Mouse (Mus musculus) lung, postnatal 0 days (tissue): ENCODE results near the gene Ak5. TPM values are rescaled to one million over a fixed set of nuclear protein-coding genes. Genes with fewer than 3 reads are reported as not detected.

ENCODE experiments used
- ATAC-seq: fragments of 200-750 bp; cut with Nextera tagmentation; 2 replicates; pipeline ENCODE4 v1.8.0; 2017; ENCODE audit warnings: moderate library complexity
- DNase-seq: peaks from one replicate; pipeline ENCODE4 v3.0.0-alpha.2; 2016; ENCODE audit warnings: low spot score
- H3K27ac ChIP-seq: fragments of 300-500 bp; sonication (generic); 2 replicates; pipeline ENCODE4 v1.5.1; 2014; ENCODE audit warnings: antibody characterized with exemption, mild to moderate bottlenecking, low read length, mixed read lengths
- H3K27me3 ChIP-seq: fragments of 300-500 bp; sonication (generic); replicated peaks from 2 replicates; pipeline ENCODE4 v1.6.1; 2014; ENCODE audit warnings: low read length, mixed read lengths; ENCODE audit not compliant: insufficient read depth
- H3K36me3 ChIP-seq: fragments of 300-500 bp; sonication (generic); 2 replicates; pipeline ENCODE4 v1.6.1; 2014; ENCODE audit warnings: low read length, mixed read lengths; ENCODE audit not compliant: insufficient read depth
- H3K4me1 ChIP-seq: fragments of 300-500 bp; sonication (generic); 2 replicates; pipeline ENCODE4 v1.6.1; 2014; ENCODE audit warnings: antibody characterized with exemption, low read depth, low read length, mixed read lengths; ENCODE audit not compliant: insufficient read depth
- H3K4me2 ChIP-seq: fragments of 300-500 bp; sonication (generic); replicated peaks from 2 replicates; pipeline ENCODE4 v1.6.1; 2014; ENCODE audit warnings: low read depth, mild to moderate bottlenecking, low read length, moderate library complexity, mixed read lengths
- H3K4me3 ChIP-seq: fragments of 300-500 bp; sonication (generic); 2 replicates; pipeline ENCODE4 v1.5.1; 2014; ENCODE audit warnings: low read depth, low read length
- H3K9ac ChIP-seq: fragments of 300-500 bp; sonication (generic); replicated peaks from 2 replicates; pipeline ENCODE4 v1.6.1; 2014; ENCODE audit warnings: low read depth, mild to moderate bottlenecking
- H3K9me3 ChIP-seq: fragments of 300-500 bp; sonication (generic); 2 replicates; pipeline ENCODE4 v1.6.1; 2016; ENCODE audit warnings: low read length, mixed read lengths
- CTCF ChIP-seq: IDR thresholded peaks from 2 replicates; pipeline ENCODE4 v1.5.1; 2016; ENCODE audit warnings: antibody characterized with exemption, mild to moderate bottlenecking
- EP300 ChIP-seq: IDR thresholded peaks from 2 replicates; pipeline ENCODE4 v1.6.1; 2016; ENCODE audit warnings: antibody characterized with exemption, mild to moderate bottlenecking, control low read depth
- WGBS: fragments of 180-500 bp; shearing (Covaris S2); extraction: QIAGEN DNeasy Blood & Tissue Kit; methylation state at CpG from one replicate; pipeline ENCODE4 v1.1.7; 2014; 5-methylcytosine and 5-hydroxymethylcytosine counted together
- polyA plus RNA-seq: library from polyadenylated mRNA; unstranded; fragments of >200 nt; fragmentation: Nextera tagmentation; extraction: Ambion mirVana; gene quantifications from 2 replicates; pipeline ENCODE4 v1.2.1, GENCODE M21; 2015

Ak5 gene
- polyA plus RNA-seq, 1 experiment from 2014 or later = 0.47 TPM

DNA sequence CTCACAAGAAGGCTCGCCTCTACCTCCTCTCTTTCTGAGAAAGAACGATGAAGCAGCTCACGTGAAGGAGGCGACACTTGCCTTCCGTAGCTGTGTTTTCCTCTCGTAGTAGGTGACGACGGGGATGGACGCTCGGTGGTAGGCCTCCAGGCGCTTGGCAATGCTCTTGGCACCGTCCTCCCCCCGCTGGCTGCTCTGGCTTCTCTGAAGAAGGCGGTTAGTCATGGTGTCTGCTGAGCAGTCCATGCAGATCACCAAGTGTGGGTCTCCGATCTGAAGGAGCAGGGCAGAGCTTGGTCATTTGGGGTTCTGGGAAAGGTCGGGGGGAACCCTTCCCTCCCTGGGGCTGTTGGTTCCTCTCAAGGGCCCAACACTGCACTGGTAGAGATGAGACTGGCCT is 195.5 kb downstream of the Ak5 start:
- no peak for DNase-seq
- Histone ChIP-seq H3K4me2 (no peak overlapping the region), H3K36me3 (no peaks in the 10 kb centered on the region), H3K9me3 (no peaks in the 10 kb centered on the region), H3K4me3 (no peak overlapping the region), H3K9ac (no peak overlapping the region), H3K4me1 (no peaks in the 10 kb centered on the region; the same call in 1 of the 2 replicates), H3K27ac (no peak overlapping the region), H3K27me3 (no peaks in the 10 kb centered on the region)
- ATAC-seq = no peak
- no peak for TF ChIP-seq EP300
- no peak for TF ChIP-seq CTCF
- WGBS = 83% methylated on average over 16 of the region's 16 CpGs

DNA sequence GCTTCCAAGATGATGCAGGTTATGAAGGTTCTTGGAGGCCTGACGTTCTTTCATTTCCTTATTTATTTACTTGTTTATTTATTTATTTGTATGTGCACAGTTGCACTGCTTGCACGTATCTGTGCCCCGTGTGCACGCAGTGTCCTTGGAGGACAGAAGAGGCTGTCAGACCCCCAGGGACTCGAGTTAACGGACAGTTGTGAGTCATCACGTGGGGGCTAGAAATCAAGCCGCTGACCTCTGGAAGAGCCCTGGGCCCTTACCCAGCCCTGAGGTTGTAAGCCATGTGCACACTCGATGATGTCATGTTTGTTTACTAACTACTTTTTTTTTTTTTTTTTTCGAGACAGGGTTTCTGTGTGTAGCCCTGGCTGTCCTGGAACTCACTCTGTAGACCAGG is 197.8 kb downstream of the Ak5 start:
- no peak overlapping the region for H3K4me3 ChIP-seq
- ATAC-seq = no peak
- no peaks in the 10 kb centered on the region for H3K4me1 ChIP-seq
- H3K9me3 ChIP-seq = no peaks in the 10 kb centered on the region
- no peaks in the 10 kb centered on the region for H3K36me3 ChIP-seq
- 82% methylated on average over 10 of the region's 10 CpGs for WGBS
- no peak overlapping the region for H3K9ac ChIP-seq
- no peak overlapping the region for H3K4me2 ChIP-seq
- H3K27ac ChIP-seq = no peak overlapping the region
- no peaks in the 10 kb centered on the region for H3K27me3 ChIP-seq
- DNase-seq = no peak
- TF ChIP-seq EP300 = no peak
- no peak for TF ChIP-seq CTCF

DNA sequence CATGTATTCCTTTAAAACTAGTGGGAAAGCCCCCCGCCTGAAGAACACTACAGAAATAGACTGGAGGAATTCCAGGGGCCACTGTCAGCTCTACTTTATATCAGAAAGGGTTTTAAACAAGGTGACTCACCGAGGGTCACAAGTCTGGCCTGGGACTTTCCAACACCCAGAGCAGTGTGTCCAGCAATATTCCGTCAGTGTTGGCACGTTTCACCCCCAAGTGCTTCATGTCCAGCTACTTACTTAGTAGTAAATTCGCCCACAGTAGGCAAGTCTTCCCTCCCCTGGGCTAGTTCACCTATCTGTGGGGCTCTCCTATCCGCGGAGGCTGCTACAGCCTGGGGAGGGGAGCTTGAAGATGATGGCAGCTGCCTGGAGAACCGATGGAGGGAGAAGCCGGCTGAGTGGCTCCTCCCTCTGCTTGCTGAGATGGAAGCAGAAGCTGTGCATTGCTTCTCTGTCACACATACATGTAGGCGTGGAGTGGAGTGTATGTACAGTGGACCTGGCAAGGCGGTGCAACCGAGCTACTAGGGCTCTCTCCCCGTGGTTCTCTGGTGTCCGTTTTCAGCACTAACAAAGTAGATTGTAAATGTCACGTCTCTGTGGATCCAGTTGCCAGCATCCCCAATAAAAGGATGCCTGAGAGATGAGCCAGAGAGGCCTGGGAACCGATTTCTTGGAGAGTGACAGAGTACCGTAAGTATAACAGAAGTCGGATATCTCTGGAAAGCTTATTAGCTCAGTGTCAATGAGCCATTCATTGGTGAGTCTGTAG is 198.5 kb downstream of the Ak5 start:
- Histone ChIP-seq H3K27ac (no peak overlapping the region), H3K4me2 (no peak overlapping the region), H3K9me3 (no peaks in the 10 kb centered on the region), H3K9ac (no peak overlapping the region), H3K36me3 (no peaks in the 10 kb centered on the region), H3K4me3 (no peak overlapping the region), H3K27me3 (no peaks in the 10 kb centered on the region), H3K4me1 (no peaks in the 10 kb centered on the region)
- no peak for DNase-seq
- TF ChIP-seq CTCF = no peak
- no peak for TF ChIP-seq EP300
- ATAC-seq = no peak
- WGBS = 63% methylated on average over 18 of the region's 18 CpGs

DNA sequence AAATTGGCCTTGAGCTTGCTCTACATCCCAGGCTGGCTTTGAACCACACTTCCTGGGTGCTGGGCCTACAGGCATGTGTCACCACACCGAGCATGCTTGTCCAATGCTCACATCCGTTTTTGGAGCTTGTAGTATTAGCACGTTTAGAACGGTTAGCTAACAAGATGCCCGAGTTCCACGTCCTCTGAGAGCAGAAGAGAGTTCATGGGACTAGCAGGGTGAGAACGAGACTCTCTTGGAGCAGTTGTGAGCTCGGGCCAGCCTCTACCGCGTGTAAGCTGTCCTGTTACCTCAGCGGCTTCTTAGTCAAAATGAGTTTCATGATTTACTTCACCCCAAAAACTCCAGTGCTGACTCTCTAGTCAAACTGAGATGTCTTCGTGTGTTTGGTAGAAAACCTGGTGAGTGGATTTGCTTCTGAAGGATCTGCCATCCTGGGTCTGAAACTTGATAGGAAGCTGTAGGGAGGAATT is 199.6 kb downstream of the Ak5 start:
- 73% methylated on average over 12 of the region's 12 CpGs for WGBS
- Histone ChIP-seq H3K9ac (no peak overlapping the region), H3K4me3 (no peak overlapping the region), H3K27me3 (no peaks in the 10 kb centered on the region), H3K9me3 (no peaks in the 10 kb centered on the region), H3K27ac (no peak overlapping the region), H3K4me1 (no peaks in the 10 kb centered on the region), H3K36me3 (no peaks in the 10 kb centered on the region), H3K4me2 (no peak overlapping the region)
- no peak for DNase-seq
- ATAC-seq = no peak
- no peak for TF ChIP-seq CTCF
- TF ChIP-seq EP300 = no peak

DNA sequence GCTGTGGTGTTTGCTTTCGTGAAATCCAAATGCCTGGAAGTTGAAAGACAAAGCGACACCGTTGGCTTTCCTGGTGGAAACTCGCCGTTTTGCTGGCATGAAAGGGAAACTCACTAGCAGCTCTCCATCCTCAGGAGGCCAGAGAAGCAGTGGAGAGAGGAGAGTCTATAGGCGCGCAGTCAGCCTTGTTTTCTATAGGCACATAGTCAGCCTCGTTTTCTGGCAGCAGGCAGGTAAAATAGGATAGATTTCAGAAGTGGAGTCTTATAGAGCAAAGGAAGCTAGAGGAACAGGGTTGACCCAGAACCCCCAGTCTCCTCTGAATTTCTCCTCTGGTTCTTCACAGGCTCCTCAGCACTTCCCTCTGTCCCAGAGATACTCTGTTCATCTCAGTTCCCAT is 200.1 kb downstream of the Ak5 start:
- no peak overlapping the region for H3K9ac ChIP-seq
- no peaks in the 10 kb centered on the region for H3K36me3 ChIP-seq
- H3K4me2 ChIP-seq = no peak overlapping the region
- no peak overlapping the region for H3K4me3 ChIP-seq
- H3K27ac ChIP-seq = no peak overlapping the region
- no peak for DNase-seq
- no peak for TF ChIP-seq EP300
- TF ChIP-seq CTCF = no peak
- no peak for ATAC-seq
- H3K9me3 ChIP-seq = no peaks in the 10 kb centered on the region
- WGBS = 88% methylated on average over 8 of the region's 8 CpGs
- H3K4me1 ChIP-seq = no peaks in the 10 kb centered on the region
- H3K27me3 ChIP-seq = no peaks in the 10 kb centered on the region

DNA sequence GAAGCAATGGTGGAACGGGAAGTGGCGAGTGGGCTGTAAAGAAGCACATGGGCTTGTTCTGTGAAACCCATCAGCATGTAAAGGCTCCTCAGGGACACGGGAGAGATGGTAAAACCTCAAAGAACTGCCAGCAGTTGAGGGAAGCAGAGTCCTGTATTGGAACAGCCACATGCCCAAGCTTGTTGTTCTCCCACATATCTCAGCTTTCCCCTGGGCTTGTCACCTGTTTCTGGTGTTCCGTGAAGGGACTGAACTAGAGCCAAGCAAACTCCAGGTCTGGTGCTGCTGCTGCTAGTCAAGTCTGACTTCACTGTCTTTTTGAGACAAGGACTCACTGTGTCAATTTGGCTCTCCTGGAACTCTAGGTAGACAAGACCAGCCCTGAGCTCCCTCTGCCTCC is 200.8 kb downstream of the Ak5 start:
- Histone ChIP-seq H3K4me1 (no peaks in the 10 kb centered on the region), H3K4me3 (no peak overlapping the region), H3K9me3 (no peaks in the 10 kb centered on the region), H3K9ac (no peak overlapping the region), H3K27me3 (no peaks in the 10 kb centered on the region), H3K4me2 (no peak overlapping the region), H3K36me3 (no peaks in the 10 kb centered on the region), H3K27ac (no peak overlapping the region)
- 84% methylated on average over 4 of the region's 4 CpGs for WGBS
- no peak for TF ChIP-seq CTCF
- TF ChIP-seq EP300 = no peak
- DNase-seq (no peak), ATAC-seq (no peak)
